Mouse (Mus musculus): ENCODE results near the gene Guca2a. TPM values are rescaled to one million over a fixed set of nuclear protein-coding genes. Genes with fewer than 3 reads are reported as not detected.

Gene Guca2a
- total and polyA plus RNA-seq, 3 experiments: not detected

- Histone ChIP-seq H3K4me2 (ENCODE audit: insufficient read depth, low read depth, poor library complexity, severe bottlenecking) (no peak overlapping the region), H3K4me1 (ENCODE audit: control insufficient read depth in 1 of 2, insufficient read depth in 2 of 2) (peaks cover 9 to 67% of the 10 kb centered on the region in 2 experiments)
- DNase-seq (ENCODE audit: extremely low read depth): peak; percentile 85
These were observed 28.0 kb upstream of the Guca2a start for GRCm38 (mm10) chr4:119609488-119609887.

DNA sequence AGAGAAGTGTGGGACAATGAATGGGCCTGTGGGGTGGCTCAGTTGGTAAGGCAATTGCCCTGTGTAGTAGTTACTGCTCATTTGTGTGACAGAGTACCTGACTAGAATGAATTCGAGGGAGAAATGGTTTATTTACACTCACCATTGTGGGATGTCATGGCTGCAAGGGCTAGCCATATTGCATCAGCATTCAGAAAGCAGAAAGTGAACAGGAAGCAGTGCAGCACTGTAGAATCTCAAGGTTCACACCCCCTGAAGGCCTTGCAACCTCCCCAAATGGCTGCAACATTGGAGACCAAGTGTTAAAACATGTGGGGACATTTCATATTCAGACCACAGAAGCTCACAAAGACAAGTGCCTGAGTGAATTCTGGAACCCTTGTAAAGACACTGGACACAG, 23.4 kb upstream of the Guca2a start:
- TF ChIP-seq KAT2A (IDR thresholded peaks at IDR 0.05; ENCODE audit: insufficient replicate concordance, low read length) (0 out of 2 replicates have a peak, but pooled peaks have one; percentile 27), TCF12 (IDR thresholded peaks at IDR 0.05; ENCODE audit: low read depth, low read length) (peak; percentile 40; the same call in 1 of the 2 replicates), NRF1 (IDR thresholded peaks at IDR 0.05; ENCODE audit: low read depth, low read length) (no peak), RAD21 (IDR thresholded peaks at IDR 0.05; ENCODE audit: low read depth, low read length) (no peak), MAX (IDR thresholded peaks at IDR 0.05; ENCODE audit: low read length) (peak; percentile 35; the same call in 1 of the 2 replicates), TBP (conservative IDR thresholded peaks at IDR 0.05; ENCODE audit: low read depth, low read length) (no peak), ZMIZ1 (IDR thresholded peaks at IDR 0.05; ENCODE audit: low read depth, low read length) (peak; percentile 52; the same call in 1 of the 2 replicates), ELF1 (IDR thresholded peaks at IDR 0.05; ENCODE audit: low read depth, low read length) (peak; percentile 64), SIN3A (IDR thresholded peaks at IDR 0.05; ENCODE audit: low read length) (0 out of 2 replicates have a peak, but pooled peaks have one; percentile 10), POLR2A (IDR thresholded peaks at IDR 0.05; ENCODE audit: low read depth, low read length) (no peak), IRF4 (IDR thresholded peaks at IDR 0.05; ENCODE audit: low read depth, low read length) (peak; percentile 54), ZKSCAN1 (IDR thresholded peaks at IDR 0.05; ENCODE audit: borderline replicate concordance, low read depth, low read length) (no peak), HCFC1 (IDR thresholded peaks at IDR 0.05; ENCODE audit: low read depth, low read length) (peak; percentile 44), MEF2A (IDR thresholded peaks at IDR 0.05; ENCODE audit: borderline replicate concordance, low read depth, low read length) (no peak)
- in situ Hi-C loops (cut with MboI; ENCODE audit: low pct_ligation_motif_present, low pct_unique_long_range_greater_than_20kb, low sequenced_read_pairs): no loop called here

More at GRCm38 (mm10) chr4:119609488-119609887, 28.0 kb upstream of the Guca2a start:
- in situ Hi-C loops (cut with MboI; ENCODE audit: low pct_ligation_motif_present, low pct_unique_long_range_greater_than_20kb, low sequenced_read_pairs): no loop called here
- Histone ChIP-seq H3K27ac (ENCODE audit: insufficient read depth, low read depth) (no peak overlapping the region), H3K27me3 (replicated peaks) (no peaks in the 10 kb centered on the region), H3K9me3 (replicated peaks; ENCODE audit: low read length) (peaks cover 2% of the 10 kb centered on the region), H3K36me3 (replicated peaks in 1 of 2; ENCODE audit: control insufficient read depth in 1 of 2, insufficient read depth in 1 of 2, low read length in 1 of 2) (peaks cover 0 to 34% of the 10 kb centered on the region in 2 experiments), H3K9ac (ENCODE audit: insufficient read depth, low read depth) (no peak overlapping the region), H3K79me2 (replicated peaks; ENCODE audit: control insufficient read depth, extremely low read depth, insufficient read depth, poor library complexity, severe bottlenecking) (peaks cover 3% of the 10 kb centered on the region), H3K4me3 (replicated peaks in 1 of 3; ENCODE audit: low read depth in 2 of 3, low read length in 2 of 3, poor library complexity in 1 of 3) (no peak overlapping the region)
- no peak for TF ChIP-seq ZKSCAN1 (IDR thresholded peaks at IDR 0.05; ENCODE audit: borderline replicate concordance, low read depth, low read length)
- no peak for TF ChIP-seq CTCF (conservative IDR thresholded peaks at IDR 0.05 in 1 of 2, IDR thresholded peaks at IDR 0.05 in 1 of 2; ENCODE audit: low read depth in 2 of 2, low read length in 2 of 2)
- TF ChIP-seq CHD1 (IDR thresholded peaks at IDR 0.05; ENCODE audit: low read depth, low read length): no peak
- no peak for TF ChIP-seq JUN (IDR thresholded peaks at IDR 0.05; ENCODE audit: insufficient read depth, low read depth, low read length)
- no peak for TF ChIP-seq POLR2AphosphoS2 (IDR thresholded peaks at IDR 0.05; ENCODE audit: low read depth, low read length)
- TF ChIP-seq RCOR1 (conservative IDR thresholded peaks at IDR 0.05; ENCODE audit: low read depth, low read length): no peak
- TF ChIP-seq BHLHE40 (IDR thresholded peaks at IDR 0.05; ENCODE audit: low read depth, low read length): peak; percentile 76
- TF ChIP-seq ZC3H11A (IDR thresholded peaks at IDR 0.05; ENCODE audit: low read depth, low read length): no peak
- no peak for TF ChIP-seq ZMIZ1 (IDR thresholded peaks at IDR 0.05; ENCODE audit: low read depth, low read length)
- TF ChIP-seq TBP (conservative IDR thresholded peaks at IDR 0.05; ENCODE audit: low read depth, low read length): no peak
- no peak for TF ChIP-seq PAX5 (IDR thresholded peaks at IDR 0.05; ENCODE audit: low read length)
- TF ChIP-seq USF2 (conservative IDR thresholded peaks at IDR 0.05; ENCODE audit: low read depth, low read length): peak; percentile 83
- TF ChIP-seq MAFK (IDR thresholded peaks at IDR 0.05; ENCODE audit: insufficient replicate concordance, low read length): no peak
- TF ChIP-seq USF1 (IDR thresholded peaks at IDR 0.05; ENCODE audit: low read depth, low read length): peak; percentile 82
- peak; percentile 73 for TF ChIP-seq MAX (IDR thresholded peaks at IDR 0.05; ENCODE audit: low read length)
- TF ChIP-seq UBTF (IDR thresholded peaks at IDR 0.05; ENCODE audit: low read depth, low read length): no peak
- TF ChIP-seq ETS1 (conservative IDR thresholded peaks at IDR 0.05; ENCODE audit: low read depth, low read length): peak; percentile 75
- no peak for TF ChIP-seq MXI1 (IDR thresholded peaks at IDR 0.05; ENCODE audit: low read depth, low read length)
- no peak for TF ChIP-seq MEF2A (IDR thresholded peaks at IDR 0.05; ENCODE audit: borderline replicate concordance, low read depth, low read length)
- TF ChIP-seq KAT2A (IDR thresholded peaks at IDR 0.05; ENCODE audit: insufficient replicate concordance, low read length): no peak
- TF ChIP-seq NRF1 (IDR thresholded peaks at IDR 0.05; ENCODE audit: low read depth, low read length): no peak
- TF ChIP-seq ZNF384 (IDR thresholded peaks at IDR 0.05; ENCODE audit: low read depth, low read length): no peak
- no peak for TF ChIP-seq RAD21 (IDR thresholded peaks at IDR 0.05; ENCODE audit: low read depth, low read length)
- no peak for TF ChIP-seq NELFE (IDR thresholded peaks at IDR 0.05; ENCODE audit: low read depth, low read length)
- TF ChIP-seq TCF12 (IDR thresholded peaks at IDR 0.05; ENCODE audit: low read depth, low read length): no peak
- no peak for TF ChIP-seq MAZ (IDR thresholded peaks at IDR 0.05; ENCODE audit: low read depth, low read length)
- TF ChIP-seq HCFC1 (IDR thresholded peaks at IDR 0.05; ENCODE audit: low read depth, low read length): no peak
- no peak for TF ChIP-seq GABPA (IDR thresholded peaks at IDR 0.05; ENCODE audit: insufficient replicate concordance, low read depth, low read length)
- TF ChIP-seq E2F4 (IDR thresholded peaks at IDR 0.05; ENCODE audit: insufficient replicate concordance, low read depth, low read length): no peak
- TF ChIP-seq IRF4 (IDR thresholded peaks at IDR 0.05; ENCODE audit: low read depth, low read length): 0 out of 2 replicates have a peak, but pooled peaks have one; percentile 35
- no peak for TF ChIP-seq ELF1 (IDR thresholded peaks at IDR 0.05; ENCODE audit: low read depth, low read length)
- TF ChIP-seq JUND (conservative IDR thresholded peaks at IDR 0.05; ENCODE audit: low read depth, low read length): no peak
- peak; percentile 56 for TF ChIP-seq EP300 (IDR thresholded peaks at IDR 0.05; ENCODE audit: low read length)
- TF ChIP-seq MYC (IDR thresholded peaks at IDR 0.05; ENCODE audit: low read depth, low read length): 0 out of 2 replicates have a peak, but pooled peaks have one; percentile 12
- no peak for TF ChIP-seq SIN3A (IDR thresholded peaks at IDR 0.05; ENCODE audit: low read length)
- no peak for TF ChIP-seq POLR2A (IDR thresholded peaks at IDR 0.05; ENCODE audit: low read depth, low read length)
- no peak for TF ChIP-seq SMC3 (IDR thresholded peaks at IDR 0.05; ENCODE audit: low read depth, low read length)
- no peak for TF ChIP-seq CHD2 (IDR thresholded peaks at IDR 0.05; ENCODE audit: low read length)
- dilution Hi-C loops (cut with MboI; ENCODE audit: extremely low pct_ligation_motif_present, extremely low pct_unique_long_range_greater_than_20kb, low sequenced_read_pairs): no loop called here

More for the DNA sequence above, 23.4 kb upstream of the Guca2a start:
- peak overlapping the region; percentile 48 for H3K9ac ChIP-seq (ENCODE audit: insufficient read depth, low read depth)
- H3K4me1 ChIP-seq (ENCODE audit: control insufficient read depth in 1 of 2, insufficient read depth in 2 of 2): peaks cover 11 to 63% of the 10 kb centered on the region in 2 experiments
- no peaks in the 10 kb centered on the region for H3K27me3 ChIP-seq (replicated peaks)
- H3K27ac ChIP-seq (ENCODE audit: insufficient read depth, low read depth): peak overlapping the region; percentile 59
- H3K79me2 ChIP-seq (replicated peaks; ENCODE audit: control insufficient read depth, extremely low read depth, insufficient read depth, poor library complexity, severe bottlenecking): no peaks in the 10 kb centered on the region; the same call in 1 of the 2 replicates
- dilution Hi-C loops (cut with MboI; ENCODE audit: extremely low pct_ligation_motif_present, extremely low pct_unique_long_range_greater_than_20kb, low sequenced_read_pairs): no loop called here
- H3K4me3 ChIP-seq (replicated peaks in 1 of 3; ENCODE audit: low read depth in 2 of 3, low read length in 2 of 3, poor library complexity in 1 of 3): no peak overlapping the region
- H3K4me2 ChIP-seq (ENCODE audit: insufficient read depth, low read depth, poor library complexity, severe bottlenecking): no peak overlapping the region
- H3K9me3 ChIP-seq (replicated peaks; ENCODE audit: low read length): no peaks in the 10 kb centered on the region
- peaks cover 4 to 33% of the 10 kb centered on the region in 2 experiments for H3K36me3 ChIP-seq (replicated peaks in 1 of 2; ENCODE audit: control insufficient read depth in 1 of 2, insufficient read depth in 1 of 2, low read length in 1 of 2)
- DNase-seq (ENCODE audit: extremely low read depth): peak; percentile 66

Data from CH12.LX (cell line).